Mouse (Mus musculus): Measurements from ENCODE around the gene Ubqln4.
"Not testable (repeated sequence)": the region's sequence is repeated elsewhere in the genome, so short reads cannot be mapped to it uniquely, and the experiment has no call there.

Gene Ubqln4

DNA sequence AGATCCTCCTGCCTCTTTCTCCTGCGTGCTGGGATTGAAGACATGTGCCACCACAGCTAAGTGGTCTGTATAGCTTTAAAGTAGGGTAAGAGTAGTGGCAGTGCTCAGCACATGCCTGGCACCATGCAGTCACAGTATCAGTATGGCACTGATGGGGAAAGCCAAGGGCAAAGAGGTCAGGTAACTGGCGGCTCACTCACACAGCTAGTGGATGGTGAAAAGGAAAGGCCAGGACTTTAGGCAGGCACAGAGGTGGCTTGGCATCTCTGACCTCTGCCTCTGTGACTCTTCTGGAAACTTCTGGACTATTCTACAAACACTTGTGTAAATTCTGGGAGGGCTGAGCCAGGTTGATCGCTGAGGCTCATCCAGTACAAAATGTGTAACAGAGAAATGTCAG lies 12.6 kb downstream of the Ubqln4 start:
- no peak for DNase-seq (ENCODE audit: low spot score in 2 of 2)

GRCm38 (mm10) chr3:88566536-88567061 lies 13.0 kb downstream of the Ubqln4 start:
- DNase-seq (ENCODE audit: low spot score in 2 of 2), result no peak

- no peak for DNase-seq (ENCODE audit: low spot score in 2 of 2)
Observed at GRCm38 (mm10) chr3:88567892-88568291, 14.3 kb downstream of the Ubqln4 start.

- DNase-seq (ENCODE audit: low spot score in 2 of 2), result no peak
Observed at GRCm38 (mm10) chr3:88568615-88569014, 15.1 kb downstream of the Ubqln4 start.

- DNase-seq (ENCODE audit: low spot score in 2 of 2), result no peak
Observed at GRCm38 (mm10) chr3:88569093-88569492, 15.5 kb downstream of the Ubqln4 start.

- no peak for DNase-seq (ENCODE audit: low spot score in 2 of 2)
Observed at GRCm38 (mm10) chr3:88569694-88570093, 16.1 kb downstream of the Ubqln4 start.

- no peak for DNase-seq (ENCODE audit: low spot score in 2 of 2)
Observed at GRCm38 (mm10) chr3:88570341-88570740, 16.8 kb downstream of the Ubqln4 start.

DNA sequence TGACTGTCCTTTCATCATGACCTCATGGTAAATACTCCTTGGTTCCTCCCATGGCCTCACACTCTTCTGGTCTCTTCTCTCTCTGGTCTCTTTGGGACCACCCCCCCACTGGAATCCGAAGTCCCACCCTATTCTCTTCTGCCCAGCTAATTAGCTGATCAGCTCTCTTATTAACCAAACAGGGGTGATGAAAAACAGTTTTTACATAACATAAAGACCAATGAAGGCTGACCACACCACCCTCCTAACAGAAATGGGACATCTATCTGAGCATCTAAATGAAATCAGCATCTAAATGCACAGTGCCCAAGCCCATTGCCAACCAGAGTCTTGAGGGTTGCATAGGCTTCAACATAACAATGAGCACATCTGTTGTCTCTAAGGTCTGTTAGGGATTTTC lies 18.3 kb downstream of the Ubqln4 start:
- no peak for DNase-seq (ENCODE audit: low spot score in 2 of 2)

GRCm38 (mm10) chr3:88572835-88573234 lies 19.3 kb downstream of the Ubqln4 start:
- DNase-seq (ENCODE audit: low spot score in 2 of 2), result no peak

DNA sequence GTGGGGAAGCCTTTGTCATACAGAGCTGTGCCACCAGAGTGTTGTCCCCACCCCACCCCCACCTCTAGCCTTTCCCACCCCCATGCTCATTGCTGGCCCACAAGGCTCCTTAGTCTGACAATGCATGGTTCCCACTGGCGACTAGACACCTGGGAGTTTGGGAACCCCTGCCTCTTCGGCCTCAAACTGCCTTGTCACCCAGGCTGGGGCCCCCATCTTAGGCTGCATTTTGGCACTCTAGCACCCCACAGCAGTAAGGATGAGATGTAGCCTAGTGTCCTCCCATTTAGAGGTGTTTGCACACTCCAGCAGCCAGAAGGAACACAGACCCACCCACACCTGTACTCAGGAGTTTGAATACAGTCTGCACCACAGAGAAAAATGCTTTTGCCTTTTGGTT lies 20.3 kb downstream of the Ubqln4 start:
- no peak for DNase-seq (ENCODE audit: low spot score in 2 of 2)

- DNase-seq (ENCODE audit: low spot score in 2 of 2), result no peak
Observed at GRCm38 (mm10) chr3:88575540-88575939, 22.0 kb downstream of the Ubqln4 start, which contains the start of gene Ssr2. TSS of gene Ssr2 (plus strand) at chr3:88575876.

GRCm38 (mm10) chr3:88577846-88578245 lies 24.3 kb downstream of the Ubqln4 start:
- not testable (repeated sequence) for DNase-seq (ENCODE audit: low spot score in 2 of 2)

DNA sequence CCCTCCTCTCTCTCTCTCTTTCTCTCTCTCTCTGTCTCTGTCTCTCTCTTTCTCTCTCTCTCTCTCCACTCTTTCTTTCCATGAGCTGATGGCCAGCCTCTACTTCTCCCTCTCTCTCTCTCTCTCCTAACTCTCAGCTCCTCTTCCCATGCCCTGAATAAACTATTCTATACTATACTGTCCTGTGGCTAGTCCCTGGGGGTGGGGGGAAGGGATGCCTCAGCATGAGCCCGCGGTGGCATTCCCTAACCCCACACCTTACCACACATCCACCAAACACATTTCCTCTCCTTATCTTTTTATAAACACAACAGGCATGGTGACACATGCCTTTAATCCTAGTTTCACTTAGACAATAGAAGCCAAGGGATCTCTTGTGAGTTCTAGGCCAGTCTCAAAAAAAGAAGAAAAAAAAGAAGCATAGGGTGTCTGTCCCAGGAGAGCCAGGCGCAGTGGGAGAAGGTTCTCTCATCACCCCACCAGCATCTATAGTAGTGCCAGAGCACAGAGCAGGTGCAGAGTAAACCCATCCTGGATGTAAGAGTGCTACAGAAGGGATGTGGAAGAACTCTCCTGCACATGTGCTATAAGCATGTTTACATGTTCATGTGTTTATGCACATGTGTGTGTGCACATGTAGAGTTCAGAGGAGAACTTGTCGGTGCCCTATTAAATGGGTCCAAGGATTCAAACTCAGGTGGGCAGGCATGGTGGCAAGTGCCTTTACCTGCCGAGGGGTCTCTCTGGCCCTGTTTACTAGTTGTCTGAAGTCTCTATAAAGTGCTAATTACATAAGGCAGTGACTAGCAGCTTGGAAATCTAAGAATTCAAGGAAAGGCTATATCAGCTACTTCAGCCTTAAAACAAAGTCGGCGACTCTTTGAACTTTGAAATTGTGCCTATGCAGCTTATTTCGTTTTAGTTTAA lies 25.2 kb downstream of the Ubqln4 start:
- no peak for DNase-seq (ENCODE audit: low spot score in 2 of 2)

DNA sequence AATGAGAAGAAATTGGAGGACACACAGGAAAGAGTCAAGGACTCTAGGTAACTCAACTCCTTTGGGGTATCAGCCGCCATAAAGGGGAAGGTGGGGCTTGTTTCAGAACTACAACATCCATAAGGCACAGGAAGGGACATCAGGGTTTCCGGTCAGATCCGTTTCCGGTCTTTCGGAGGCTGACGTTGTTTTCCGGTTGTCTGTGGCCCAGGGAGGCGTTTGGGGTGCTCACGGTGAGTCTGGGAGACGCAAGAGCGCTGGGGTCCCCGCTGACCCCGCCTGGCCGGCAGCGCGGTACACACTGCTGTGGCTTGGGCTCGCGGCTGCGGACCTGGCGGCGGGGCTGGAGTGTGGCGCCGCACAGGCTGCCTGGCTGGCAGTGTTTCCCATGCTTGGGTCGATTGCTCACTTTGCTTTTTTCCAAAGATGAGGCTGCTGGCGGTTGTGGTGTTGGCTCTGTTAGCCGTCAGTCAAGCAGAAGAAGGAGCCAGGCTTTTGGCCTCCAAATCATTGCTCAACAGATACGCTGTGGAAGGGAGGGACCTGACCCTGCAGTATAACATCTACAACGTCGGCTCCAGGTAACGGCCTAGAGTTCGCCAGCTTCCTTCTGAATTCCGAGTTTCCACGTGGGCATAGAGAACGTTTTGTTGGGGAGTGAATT lies 26.0 kb downstream of the Ubqln4 start:
- DNase-seq (ENCODE audit: low spot score in 2 of 2), result peak in 1 of 2 experiments; percentile 69

GRCm38 (mm10) chr3:88585769-88586168 lies 32.2 kb downstream of the Ubqln4 start:
- no peak for DNase-seq (ENCODE audit: low spot score in 2 of 2)

- no peak for DNase-seq (ENCODE audit: low spot score in 2 of 2)
Observed at GRCm38 (mm10) chr3:88586640-88587039, 33.1 kb downstream of the Ubqln4 start.

DNA sequence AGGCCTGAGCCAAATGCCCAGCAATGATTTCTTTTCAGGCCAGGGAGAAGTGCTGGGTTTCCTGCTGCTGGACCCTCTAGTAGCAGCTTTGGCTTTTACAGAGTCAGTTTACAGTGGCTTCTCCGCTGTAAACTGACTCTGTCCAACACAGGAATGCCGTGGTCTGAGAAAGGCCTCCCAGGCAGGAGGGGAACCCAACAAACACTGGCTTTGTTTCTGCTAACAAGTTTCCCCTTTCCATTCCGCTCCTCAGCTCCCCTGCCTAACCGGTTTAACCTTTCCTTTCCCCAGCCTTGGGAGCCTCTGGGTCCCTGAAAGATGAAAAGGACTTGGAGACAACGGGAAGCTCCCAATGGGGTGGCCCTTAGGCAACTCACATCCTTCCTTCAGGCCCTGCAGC lies 36.7 kb downstream of the Ubqln4 start:
- no peak for DNase-seq (ENCODE audit: low spot score in 2 of 2)

DNA sequence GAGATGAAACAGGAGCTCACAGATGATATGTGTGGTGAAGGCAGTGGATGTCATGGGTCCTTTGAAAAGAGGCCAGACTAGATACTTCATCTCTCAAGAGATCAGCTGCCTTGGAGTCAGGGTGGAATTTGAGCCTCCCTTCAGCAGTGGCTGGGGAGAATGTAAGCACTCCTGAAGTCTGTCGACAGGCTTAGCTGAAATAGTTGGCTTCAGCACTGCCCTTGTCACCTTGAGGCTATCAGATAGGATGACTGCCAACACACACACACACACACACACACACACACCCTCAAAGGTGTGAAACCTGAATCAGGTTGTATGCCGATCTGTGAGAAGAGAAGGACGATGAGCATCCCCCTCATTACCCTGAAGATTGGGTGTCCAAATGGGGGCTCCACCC lies 37.5 kb downstream of the Ubqln4 start:
- DNase-seq (ENCODE audit: low spot score in 2 of 2), result no peak

DNA sequence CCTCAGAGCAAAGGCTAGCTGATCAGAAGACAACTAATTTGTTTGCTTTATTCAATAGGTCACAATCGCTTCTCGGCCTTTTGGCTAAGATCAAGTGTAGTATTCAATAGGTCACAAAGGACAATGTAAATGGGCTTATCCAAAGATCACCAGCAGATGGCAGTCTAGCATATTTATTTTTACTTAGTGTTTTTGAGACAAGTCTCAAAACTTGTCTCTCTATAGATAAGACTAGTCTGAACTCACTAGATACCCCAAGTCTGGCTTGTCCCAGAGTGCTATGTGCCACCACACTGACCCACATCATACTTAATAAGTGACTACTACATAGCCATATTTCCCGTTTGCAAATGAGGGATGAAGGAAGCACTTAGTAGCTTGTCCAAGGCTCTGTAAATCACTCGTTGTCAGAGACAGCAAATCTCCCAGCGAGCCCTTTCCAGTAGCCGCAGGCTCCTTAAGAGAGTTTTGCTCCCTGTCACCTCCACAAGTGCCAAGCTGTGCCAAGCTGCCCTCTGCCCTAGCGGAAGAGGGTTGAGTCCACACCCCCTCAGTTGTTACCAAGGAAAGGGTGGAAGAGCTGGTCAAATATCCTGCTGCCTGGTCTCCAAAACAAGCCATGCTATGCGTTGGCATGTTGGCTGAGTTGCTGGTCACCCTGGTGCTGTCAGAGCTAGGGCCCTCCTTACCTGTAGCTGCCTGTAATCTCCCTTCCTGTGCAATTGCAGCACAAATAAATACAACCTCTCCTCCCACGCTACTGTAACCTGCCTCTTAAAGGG lies 38.6 kb downstream of the Ubqln4 start:
- DNase-seq (ENCODE audit: low spot score in 2 of 2), result no peak

DNA sequence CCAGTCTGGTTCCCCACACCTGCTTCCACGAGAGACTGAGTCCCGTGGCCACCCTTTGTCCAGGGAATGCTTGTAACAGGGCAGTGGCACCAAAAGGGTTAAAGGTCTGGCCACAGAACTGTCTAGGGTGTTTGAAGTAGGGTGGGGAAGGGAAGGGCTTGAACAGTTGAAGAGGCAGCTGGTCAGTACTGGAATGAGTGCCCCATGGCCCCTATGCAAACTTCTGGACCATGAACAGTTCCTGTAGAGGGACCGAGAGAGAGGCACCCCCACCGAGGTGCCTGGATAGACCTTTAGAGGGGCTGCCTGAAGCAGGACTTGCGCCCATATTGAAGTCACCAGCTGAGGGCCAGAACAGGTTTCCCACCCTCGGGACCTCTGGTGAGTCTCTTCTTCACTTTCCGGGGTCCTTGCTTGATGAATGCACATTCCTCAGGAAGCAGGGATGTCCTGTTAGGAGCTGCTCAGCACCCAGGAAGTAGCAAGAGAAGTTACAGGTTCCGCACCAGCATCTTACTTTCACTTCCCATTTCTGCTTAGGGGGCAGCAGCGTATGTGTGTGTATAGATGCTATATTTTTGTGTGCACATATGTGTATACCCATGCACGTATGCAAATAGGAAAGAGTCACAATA lies 39.5 kb downstream of the Ubqln4 start:
- no peak for DNase-seq (ENCODE audit: low spot score in 2 of 2)

DNA sequence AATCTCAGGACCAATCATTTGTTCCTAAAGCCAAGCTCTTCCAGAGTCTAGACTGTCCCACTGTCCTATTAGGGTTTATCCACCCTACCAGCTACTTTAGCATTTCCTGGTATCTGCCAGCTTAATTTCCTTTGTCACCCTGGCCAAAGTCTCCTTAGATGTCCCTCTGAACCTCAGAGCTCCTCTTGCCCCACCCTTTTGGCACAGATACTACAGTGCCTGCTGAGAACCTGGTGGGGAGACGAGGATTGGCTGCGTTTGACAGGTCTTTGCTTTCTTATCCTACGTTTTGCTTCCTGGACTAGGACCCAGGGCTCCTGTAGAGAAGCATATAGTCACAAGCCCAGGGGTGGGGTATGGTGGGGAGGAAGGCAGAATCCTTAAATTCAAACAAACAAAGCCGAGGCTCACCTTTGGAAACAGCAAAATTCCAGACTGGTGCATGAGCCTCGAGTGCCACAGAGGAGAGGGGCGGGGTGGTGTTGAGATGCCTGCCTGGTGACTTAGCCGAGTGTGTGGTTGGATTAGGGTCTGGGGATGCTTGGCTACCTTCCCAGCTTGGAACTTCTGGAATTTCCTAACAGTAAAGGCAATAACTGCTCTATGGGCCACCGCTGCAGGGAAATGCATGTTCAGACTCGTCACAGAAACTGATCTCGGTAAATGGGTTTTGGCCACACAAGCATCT lies 40.5 kb downstream of the Ubqln4 start:
- DNase-seq (ENCODE audit: low spot score in 2 of 2), result no peak
